Mouse (Mus musculus) yolk sac, embryonic 10.5 days (tissue): ENCODE data around the gene Agpat4.
A peak's percentile ranks its signal among the peaks of the same experiment; 100 is the strongest.

Source experiments
- DNase-seq: peaks from one replicate; pipeline ENCODE4 v3.0.0-alpha.2; 2017; ENCODE audit warnings: low spot score

Agpat4 gene

GRCm38 (mm10) chr17:12123168-12123567, 4.7 kb downstream of the Agpat4 start:
- peak; percentile 53 for DNase-seq

DNA sequence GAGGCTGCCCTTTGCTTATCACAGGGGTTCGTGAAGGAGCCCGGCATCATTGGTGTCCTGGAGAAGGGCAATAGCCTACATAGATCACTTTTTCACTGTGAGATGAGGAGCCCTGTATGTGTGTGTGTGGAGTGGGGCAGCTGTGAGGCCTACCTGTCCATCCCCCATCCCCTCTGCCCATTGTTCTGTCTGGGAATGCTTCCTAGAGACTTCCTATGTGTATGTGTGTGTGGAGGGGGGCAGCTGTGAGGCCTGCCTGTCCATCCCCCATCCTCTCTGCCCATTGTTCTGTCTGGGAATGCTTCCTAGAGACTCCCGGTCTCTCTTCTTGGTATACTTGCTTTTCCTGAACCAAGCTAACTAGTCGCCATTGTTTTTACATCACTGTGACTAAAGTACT, 8.6 kb downstream of the Agpat4 start:
- no peak for DNase-seq

DNA sequence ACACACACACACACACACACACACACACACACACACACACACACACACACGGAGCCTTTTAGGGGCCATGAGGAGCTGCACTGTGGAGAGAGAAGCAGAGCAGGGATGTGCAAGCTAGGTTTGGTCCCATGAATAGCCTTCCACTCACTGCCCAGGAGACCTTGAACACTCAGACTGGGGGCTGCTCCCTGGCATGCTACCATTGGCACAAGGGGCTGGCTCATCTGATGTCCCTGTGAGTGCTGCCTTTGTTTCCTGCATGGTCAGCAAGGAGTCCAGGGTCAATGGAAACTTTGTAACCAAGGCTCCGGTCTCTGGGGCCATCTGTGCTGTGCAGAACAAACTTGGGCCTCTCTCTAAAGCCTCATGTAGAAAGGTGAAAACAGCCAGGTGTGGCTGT, 10.5 kb downstream of the Agpat4 start:
- DNase-seq = no peak

- DNase-seq = no peak
These were observed 12.7 kb downstream of the Agpat4 start for GRCm38 (mm10) chr17:12131171-12131570.

DNA sequence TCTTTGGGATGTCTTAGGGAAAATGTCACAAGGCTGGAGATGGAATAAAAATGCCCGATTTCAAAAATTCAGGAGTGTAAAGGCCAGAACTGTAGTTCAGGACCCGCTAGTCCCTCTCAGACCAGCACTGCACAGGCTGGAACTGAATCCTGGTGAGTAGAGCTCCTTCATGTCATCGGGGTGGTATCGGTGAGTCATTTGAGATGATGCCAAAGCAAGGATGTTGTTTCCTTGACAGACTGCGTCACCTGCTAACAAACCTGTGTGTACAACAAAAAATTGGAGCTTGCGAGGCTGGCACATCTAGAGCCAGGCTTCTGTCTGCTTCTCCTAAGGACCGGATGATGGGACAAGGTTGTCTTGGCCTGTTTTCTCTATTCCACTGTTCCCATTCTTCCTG, 13.1 kb downstream of the Agpat4 start:
- no peak for DNase-seq

DNA sequence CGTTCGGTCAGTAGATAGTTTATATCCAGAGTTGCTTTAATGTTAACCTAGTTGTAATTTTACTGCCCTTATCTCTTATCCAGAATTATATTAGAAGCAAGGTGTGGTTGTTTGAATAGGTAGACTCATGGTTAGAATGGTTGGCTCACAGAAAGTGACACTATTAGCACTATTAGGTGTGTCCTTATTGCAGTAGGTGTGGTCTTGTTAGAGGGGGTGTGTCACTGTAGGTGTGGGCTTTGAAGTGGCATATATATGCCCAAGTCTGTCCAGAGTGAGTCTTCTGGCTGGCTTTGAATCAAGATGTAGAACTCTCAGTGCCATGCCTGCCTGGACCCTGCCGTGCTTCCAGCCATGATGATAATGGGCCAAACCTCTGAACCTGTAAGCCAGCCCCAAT, 14.4 kb downstream of the Agpat4 start:
- DNase-seq = no peak

DNA sequence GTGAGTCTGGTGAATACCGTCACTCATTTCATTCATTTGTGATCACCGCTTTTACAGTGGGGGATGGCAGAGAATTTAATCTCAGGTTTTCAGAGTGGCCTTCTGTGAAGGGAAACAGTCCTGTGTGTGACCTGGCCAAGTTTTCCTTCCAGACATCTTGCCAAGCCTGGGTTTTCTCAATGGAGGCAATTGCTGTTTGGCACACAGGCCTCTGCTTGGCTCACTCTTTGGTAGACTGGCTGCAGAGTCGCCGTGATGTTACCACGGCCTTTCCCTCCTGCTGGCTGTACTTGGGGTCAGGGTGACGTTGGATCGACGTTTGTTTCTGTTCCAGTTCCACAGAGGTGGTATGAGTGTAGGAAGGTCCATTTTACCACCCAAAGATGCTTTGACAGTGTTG, 15.5 kb downstream of the Agpat4 start:
- no peak for DNase-seq

- no peak for DNase-seq
These were observed 16.6 kb downstream of the Agpat4 start for GRCm38 (mm10) chr17:12134975-12135633.

DNA sequence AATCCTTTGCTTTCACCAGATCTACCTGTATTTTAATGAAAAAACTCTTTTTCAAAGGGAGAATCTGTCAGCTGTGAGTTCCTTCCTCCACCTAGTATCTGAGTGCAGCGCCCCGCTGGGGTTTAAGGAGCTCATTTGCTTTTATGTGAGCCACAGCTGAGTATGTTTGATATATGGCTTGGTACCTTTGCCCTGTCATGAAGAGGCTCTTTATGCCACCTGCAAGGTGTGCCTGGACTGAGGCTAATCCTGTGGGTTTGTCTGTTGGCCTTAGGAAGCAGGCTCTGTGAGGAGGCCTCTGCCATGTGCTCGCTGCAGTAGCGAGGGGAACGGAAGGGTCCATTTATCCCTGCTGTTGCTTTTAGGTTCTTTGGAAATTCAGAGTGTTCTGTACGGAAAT, 19.9 kb downstream of the Agpat4 start:
- DNase-seq = no peak

GRCm38 (mm10) chr17:12143948-12144364, 25.5 kb downstream of the Agpat4 start:
- no peak for DNase-seq

DNA sequence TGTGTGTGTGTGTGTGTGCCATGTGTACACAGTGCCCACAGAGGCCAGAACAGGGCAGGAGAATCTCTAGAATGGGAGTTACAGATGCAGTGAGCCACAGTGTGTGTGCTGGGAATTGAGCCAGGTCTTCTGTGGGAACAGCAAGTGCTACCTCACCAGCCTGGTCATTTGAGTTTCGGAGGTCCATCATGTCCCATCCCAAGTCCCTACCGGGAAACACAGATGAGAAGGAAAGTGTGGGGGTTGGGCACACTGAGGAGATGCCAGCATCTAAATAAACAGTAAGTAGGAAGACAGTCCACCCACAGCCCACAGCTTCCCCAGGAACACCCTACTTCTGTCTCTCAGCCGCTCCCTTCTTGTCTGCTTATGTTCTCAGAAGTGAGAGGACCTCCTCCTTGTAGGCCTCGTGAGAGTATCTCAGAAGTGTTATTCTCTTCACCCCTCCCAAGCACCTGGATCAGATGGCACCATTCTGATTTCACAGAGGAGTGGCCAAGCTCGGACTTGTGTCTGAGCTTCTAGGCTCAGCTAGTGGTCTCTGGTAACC, 27.7 kb downstream of the Agpat4 start:
- no peak for DNase-seq

DNA sequence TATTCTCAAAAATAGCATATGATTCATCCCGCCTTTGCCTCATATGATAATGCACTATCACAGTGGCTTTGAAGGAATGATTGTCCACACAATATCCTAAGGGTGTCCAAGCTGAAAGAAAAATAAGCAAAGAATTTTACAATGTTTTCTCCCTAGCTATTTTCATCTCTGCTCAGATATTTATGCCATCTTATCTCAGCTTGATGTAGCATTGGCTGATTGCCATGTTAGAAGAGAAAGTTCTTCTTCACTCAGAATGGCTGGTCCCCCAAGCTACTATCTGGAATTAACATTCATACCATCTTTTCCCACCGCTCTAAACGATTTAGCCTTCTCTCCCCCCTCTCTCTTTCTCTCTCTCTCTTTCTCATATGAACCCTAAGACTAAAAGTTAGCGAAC, 29.3 kb downstream of the Agpat4 start:
- no peak for DNase-seq

DNA sequence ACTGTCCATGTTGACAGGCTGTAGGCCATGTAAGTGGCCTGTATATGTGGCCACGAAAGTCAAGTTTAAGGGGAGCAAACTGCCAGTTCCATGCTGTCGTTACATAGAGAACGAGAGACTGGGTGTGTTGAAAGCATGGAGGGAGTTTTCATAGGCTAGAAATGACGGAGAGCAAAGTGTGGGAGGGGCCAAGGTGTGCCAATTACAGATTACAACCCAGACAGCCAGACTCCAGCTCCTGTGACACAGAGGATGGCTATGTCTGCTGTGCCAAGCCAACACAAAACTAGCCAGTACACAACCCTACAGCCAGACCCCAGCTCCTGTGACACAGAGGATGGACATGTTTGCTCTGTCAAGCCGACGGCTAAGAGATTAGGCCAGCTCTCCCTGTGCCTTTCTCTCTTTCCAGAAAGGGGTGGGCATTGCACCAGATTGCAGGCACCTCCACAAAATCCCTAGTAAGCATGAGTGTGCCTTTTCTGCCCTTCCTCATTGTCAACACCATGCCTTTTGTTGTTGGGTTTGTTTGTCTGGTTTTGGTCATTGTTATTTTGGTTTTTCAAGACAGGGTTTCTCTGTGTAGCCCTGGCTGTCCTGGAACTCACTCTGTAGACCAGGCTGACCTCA, 30.8 kb downstream of the Agpat4 start:
- DNase-seq = no peak

DNA sequence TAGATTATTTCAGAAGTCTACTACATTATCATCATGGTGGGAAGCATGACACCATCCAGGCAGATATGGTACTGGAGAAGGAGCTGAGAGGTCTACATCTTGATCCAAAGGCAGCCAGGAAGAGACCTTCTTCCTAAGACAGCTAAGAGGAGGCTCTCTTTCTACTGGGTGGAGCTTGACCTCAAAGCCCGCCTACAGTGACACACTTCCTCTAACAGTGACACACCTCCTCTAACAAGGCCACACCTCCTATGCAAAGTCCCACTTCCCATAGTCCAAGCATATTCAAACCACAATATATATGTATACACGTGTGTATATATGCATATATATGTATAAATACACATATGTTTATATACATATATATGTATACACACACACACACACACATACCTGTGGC, 32.5 kb downstream of the Agpat4 start:
- DNase-seq = no peak

- no peak for DNase-seq
These were observed 35.8 kb downstream of the Agpat4 start for GRCm38 (mm10) chr17:12154260-12154659.

DNA sequence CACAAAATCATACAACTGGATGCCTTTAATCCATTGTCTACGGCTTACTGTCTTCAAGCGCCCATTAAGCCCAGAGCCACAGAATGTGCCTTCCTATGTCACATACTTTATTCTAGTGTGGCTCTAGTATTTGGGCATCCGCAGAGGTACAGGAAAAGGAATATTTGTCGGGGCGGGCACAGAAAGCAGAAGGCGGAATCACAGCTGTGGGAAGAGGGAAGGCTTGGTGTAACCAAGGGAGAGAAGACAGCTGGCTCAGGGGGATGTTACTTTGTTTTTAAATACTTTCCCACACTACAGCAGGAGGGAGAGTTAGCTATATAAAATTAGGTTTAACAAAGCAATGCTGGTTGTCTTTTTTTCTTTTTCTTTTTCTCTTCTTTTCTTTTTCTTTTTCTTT, 36.7 kb downstream of the Agpat4 start:
- no peak for DNase-seq

- no peak for DNase-seq
These were observed 37.4 kb downstream of the Agpat4 start for GRCm38 (mm10) chr17:12155872-12156271.

DNA sequence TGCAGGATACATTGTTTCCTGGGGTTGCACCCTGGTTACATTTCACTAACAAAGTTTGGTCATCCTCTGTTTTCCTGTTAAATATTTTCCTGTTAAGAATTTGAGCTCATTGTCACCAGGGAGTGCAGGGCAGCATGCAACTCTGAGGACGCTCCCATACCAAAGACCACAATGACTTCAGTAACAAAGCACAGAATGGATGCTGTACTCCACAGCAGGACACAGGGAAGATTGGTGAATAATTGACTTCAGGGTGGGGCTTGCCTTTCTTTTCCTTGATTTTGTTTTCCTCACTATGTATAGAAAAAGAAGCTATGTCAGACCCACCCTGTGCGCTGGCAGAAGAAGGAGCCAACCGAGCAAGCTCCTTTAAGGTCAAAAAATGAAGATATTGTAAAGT, 38.2 kb downstream of the Agpat4 start:
- no peak for DNase-seq

DNA sequence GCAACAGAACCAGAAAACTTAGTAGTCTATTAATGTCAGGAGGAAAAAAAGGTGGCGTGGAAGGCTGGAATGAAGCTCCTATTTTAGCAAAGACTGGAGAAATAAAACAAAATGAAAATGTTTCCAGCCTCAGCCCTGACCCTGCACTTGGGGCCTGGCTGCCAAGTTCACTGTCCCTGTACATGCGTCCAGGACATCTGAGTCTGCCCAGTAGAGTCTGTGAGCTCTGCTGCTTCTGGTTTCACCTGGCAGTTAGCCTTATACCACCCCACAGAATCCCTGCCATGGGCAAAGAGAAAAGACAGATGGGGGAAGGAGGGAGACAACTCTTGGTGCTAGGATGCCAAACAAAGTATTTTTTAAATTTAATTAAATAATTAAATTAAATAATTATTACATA, 38.7 kb downstream of the Agpat4 start:
- DNase-seq = no peak

DNA sequence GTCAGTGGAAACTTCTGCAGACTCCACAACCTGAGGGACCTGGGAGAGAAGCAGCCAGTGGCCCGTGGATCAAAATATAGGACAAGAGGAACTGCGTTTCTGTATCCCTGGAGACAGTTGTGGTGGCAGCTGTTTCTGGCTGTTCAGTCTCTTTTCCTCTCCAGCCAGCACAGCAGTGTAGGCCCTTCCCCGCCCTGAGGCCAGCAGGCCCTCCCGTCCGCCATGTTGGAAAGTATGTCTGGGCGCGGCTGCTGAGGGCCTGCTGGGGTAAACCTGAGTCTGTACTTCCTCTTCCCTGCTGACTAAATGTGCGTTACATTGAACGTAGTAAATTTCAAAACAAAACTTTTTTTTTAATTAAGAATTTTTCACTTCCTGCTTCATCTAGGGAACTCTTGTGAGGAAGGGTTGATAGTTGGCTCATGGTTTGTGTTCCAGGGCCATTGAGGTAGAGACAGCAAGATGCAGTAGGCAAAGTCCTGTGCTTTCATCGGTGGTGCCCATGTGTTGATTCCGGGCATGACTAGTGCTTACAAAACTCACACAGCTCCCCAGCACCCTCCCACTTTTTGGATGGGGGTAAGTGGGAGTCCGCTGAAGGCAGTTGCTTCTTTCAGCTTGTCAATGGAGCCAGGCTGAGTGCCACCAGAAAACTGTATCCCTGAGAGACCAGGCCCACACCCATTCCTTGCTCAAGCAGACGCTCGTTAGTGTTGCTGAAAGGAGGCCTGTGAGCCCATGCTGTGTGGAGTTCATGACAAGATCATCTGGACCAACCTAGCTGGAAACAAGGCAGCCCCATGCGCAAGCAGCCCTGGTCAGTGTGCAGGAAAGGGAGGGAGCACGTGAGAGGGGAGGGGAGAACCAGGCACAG, 40.9 kb downstream of the Agpat4 start:
- no peak for DNase-seq

- DNase-seq = no peak
These were observed 41.5 kb downstream of the Agpat4 start for GRCm38 (mm10) chr17:12160061-12160421.

DNA sequence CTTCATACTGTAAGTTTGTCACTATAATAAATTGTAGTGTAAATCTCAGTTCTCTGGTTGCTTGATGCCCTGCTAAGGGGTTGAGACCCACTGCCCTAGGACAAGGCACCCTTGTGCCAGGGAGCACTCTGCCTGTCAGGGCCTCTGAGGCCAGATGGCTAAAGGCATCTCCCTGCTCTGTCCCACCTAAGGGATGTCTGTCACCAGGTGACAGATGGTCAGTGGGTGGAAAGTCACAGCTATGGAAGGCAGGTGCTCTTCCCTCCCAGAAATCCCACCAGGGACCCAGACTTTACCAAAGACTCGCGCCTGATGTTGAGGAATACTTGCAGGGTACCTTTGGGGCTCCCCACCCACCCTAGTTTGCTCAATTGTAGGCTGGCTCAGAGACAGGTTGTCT, 42.0 kb downstream of the Agpat4 start:
- DNase-seq = no peak
